Mouse (Mus musculus) erythroblast, adult 5-6 weeks (primary cell): ENCODE data around the gene Ago4. TPM values are rescaled to one million over a fixed set of nuclear protein-coding genes. Genes with fewer than 3 reads are reported as not detected.

Experiments
- ATAC-seq: replicated peaks from 2 replicates; pipeline ENCODE4 v1.8.0; 2016; ENCODE audit warnings: moderate number of reproducible peaks, mild to moderate bottlenecking, moderate TSS enrichment, inconsistent platforms; ENCODE audit not compliant: poor library complexity, low FRiP score, severe bottlenecking
- total RNA-seq, 2 experiments: library from RNA; stranded (forward) in 1 of 2; stranded (reverse) in 1 of 2; fragments of 150-400 nt in 1 of 2; fragments of 200-764, 138-1000 nt in 1 of 2; gene quantifications; 2 replicates each; pipeline versions ENCODE4 v1.2.3 to v1.2.4; 2015 to 2017; ENCODE audit warnings: low replicate concordance in 2 of 2

Gene Ago4
- total RNA-seq, 2 experiments from 2014 or later = 0.77 to 1.1 TPM

GRCm38 (mm10) chr4:126482951-126483350 is 50.3 kb downstream of the Ago4 start:
- no peak for ATAC-seq

- no peak for ATAC-seq
These were observed 51.8 kb downstream of the Ago4 start for GRCm38 (mm10) chr4:126481461-126481860.

- no peak for ATAC-seq
These were observed 53.0 kb downstream of the Ago4 start for GRCm38 (mm10) chr4:126480288-126480687.

- no peak for ATAC-seq
These were observed 60.2 kb downstream of the Ago4 start for GRCm38 (mm10) chr4:126473031-126473430.

- no peak for ATAC-seq
These were observed 63.9 kb downstream of the Ago4 start for GRCm38 (mm10) chr4:126469334-126469733.

- ATAC-seq = no peak
These were observed 64.3 kb downstream of the Ago4 start for GRCm38 (mm10) chr4:126468925-126469324.

GRCm38 (mm10) chr4:126468285-126468901 is 64.9 kb downstream of the Ago4 start, which contains the start of gene Ago1:
Ago1 (minus strand) TSS chr4:126468583.
- ATAC-seq = peak; percentile 92

GRCm38 (mm10) chr4:126467721-126468284 is 65.5 kb downstream of the Ago4 start:
- 0 out of 2 replicates have a peak, but pooled peaks have one; percentile 39 for ATAC-seq

- no peak for ATAC-seq
These were observed 67.0 kb downstream of the Ago4 start for GRCm38 (mm10) chr4:126466251-126466750.

GRCm38 (mm10) chr4:126465843-126466242 is 67.4 kb downstream of the Ago4 start:
- no peak for ATAC-seq

- ATAC-seq = no peak
These were observed 68.4 kb downstream of the Ago4 start for GRCm38 (mm10) chr4:126464892-126465235.

GRCm38 (mm10) chr4:126464189-126464891 is 68.9 kb downstream of the Ago4 start:
- no peak for ATAC-seq

- no peak for ATAC-seq
These were observed 77.8 kb downstream of the Ago4 start for GRCm38 (mm10) chr4:126455441-126455840.

GRCm38 (mm10) chr4:126454547-126455254 is 78.6 kb downstream of the Ago4 start:
- no peak for ATAC-seq

GRCm38 (mm10) chr4:126450268-126450667 is 83.0 kb downstream of the Ago4 start:
- no peak for ATAC-seq

- no peak for ATAC-seq
These were observed 86.1 kb downstream of the Ago4 start for GRCm38 (mm10) chr4:126447126-126447525.

GRCm38 (mm10) chr4:126444528-126444927 is 88.7 kb downstream of the Ago4 start:
- ATAC-seq = no peak
